Mouse (Mus musculus) liver, embryonic 14 days (tissue): ENCODE data around the gene Glra4. TPM values are rescaled to one million over a fixed set of nuclear protein-coding genes. Genes with fewer than 3 reads are reported as not detected.

Source experiments
- polyA plus RNA-seq: library from polyadenylated mRNA; depleted of rRNA; stranded (reverse); fragments of >200 nt; gene quantifications from 2 replicates; pipeline ENCODE4 v1.2.3, GENCODE M21; 2012; rRNA removed

The Glra4 gene
- polyA plus RNA-seq, result not detected in 2 replicates

GRCm38 (mm10) chrX:136780041-136780440 is at the start of gene Glra4:
TSS of gene Glra4 (minus strand) at chrX:136780141.

DNA sequence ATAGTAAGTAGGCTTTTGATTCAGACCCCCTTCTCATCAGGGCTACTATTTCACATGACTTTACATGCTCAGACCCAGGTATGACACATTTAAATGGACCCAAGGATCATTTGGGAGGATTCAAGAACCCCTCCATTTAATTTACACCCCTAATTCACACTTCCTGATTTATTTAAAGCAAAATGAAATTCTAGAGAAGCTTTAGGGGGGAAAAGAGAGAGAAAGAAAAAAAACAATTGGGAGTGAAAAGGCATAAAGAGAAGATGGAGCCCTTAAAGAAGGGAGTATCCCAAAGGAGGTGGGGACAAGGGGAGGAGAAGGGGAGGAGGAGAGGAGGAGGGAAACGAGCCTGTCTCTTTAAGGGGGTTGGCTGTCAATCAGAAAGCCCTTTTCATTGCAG is 42.4 kb upstream of the Glra4 start, which contains the start of gene Plp1:
Gene Plp1, plus strand, starts transcription at position 301 of the 400 bp plus-strand sequence.

DNA sequence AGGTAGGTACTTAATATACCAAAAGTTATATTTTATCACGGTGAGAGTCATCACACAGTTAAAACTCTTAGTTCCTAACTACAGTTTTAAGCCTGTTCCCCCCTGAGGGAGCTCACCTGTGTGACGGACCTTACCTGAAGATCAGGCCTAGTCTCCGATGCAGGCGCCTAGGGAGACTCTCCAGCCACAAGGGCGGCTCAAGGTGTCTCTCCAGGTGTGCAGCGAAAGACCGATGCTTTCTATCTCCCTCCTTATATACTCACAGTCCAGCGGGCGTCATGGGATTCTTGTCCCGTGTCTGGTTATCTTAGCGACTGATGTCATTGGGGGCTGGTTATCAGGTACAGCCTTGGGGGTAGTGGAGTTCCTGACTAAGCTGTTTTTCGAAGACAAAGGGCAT is 36.5 kb downstream of the Glra4 start, which contains the start of gene Morf4l2:
Gene Morf4l2, minus strand, starts transcription at position 232 of the 400 bp plus-strand sequence.

Other genes starting within 250 kb of the Glra4 start
- not detected in 2 replicates for gene Kir3dl2, start 236.1 kb downstream of the Glra4 start, polyA plus RNA-seq
- 0.17 and 1.9 TPM in 2 replicates for gene Tceal3, start 189.3 kb downstream of the Glra4 start, polyA plus RNA-seq
- gene Tceal1, start 72.2 kb downstream of the Glra4 start, polyA plus RNA-seq, result 0.47 and 0.61 TPM in 2 replicates
- gene Morf4l2, start 36.5 kb downstream of the Glra4 start, polyA plus RNA-seq, result 122 and 139 TPM in 2 replicates
- 0.78 and 0.81 TPM in 2 replicates for gene Plp1, start 42.5 kb upstream of the Glra4 start, polyA plus RNA-seq
- 0.01 TPM in 2 replicates for gene Rab9b, start 88.6 kb upstream of the Glra4 start, polyA plus RNA-seq
- gene H2bfm, start 147.2 kb upstream of the Glra4 start, polyA plus RNA-seq, result not detected in 2 replicates
- 2.6 and 3.6 TPM in 2 replicates for gene Tmsb15b2, start 195.4 kb upstream of the Glra4 start, polyA plus RNA-seq
- gene Tmsb15l, start 196.7 kb upstream of the Glra4 start, polyA plus RNA-seq, result 1.2 and 1.3 TPM in 2 replicates
- 1.2 and 1.7 TPM in 2 replicates for gene Tmsb15b1, start 196.7 kb upstream of the Glra4 start, polyA plus RNA-seq
- gene Zcchc18, start 213.0 kb upstream of the Glra4 start, polyA plus RNA-seq, result 0.02 and 0.09 TPM in 2 replicates